Mouse (Mus musculus) hindbrain, embryonic 14.5 days (tissue): Measurements from ENCODE around the gene Hck. TPM values are rescaled to one million over a fixed set of nuclear protein-coding genes. Genes with fewer than 3 reads are reported as not detected.
A peak's percentile ranks its signal among the peaks of the same experiment; 100 is the strongest.

Experiments
- ATAC-seq: fragments of 200-750 bp; cut with Nextera tagmentation; 2 replicates; pipeline ENCODE4 v1.8.0; 2017; ENCODE audit warnings: moderate number of reproducible peaks, mild to moderate bottlenecking, moderate TSS enrichment, moderate library complexity; ENCODE audit not compliant: low FRiP score
- DNase-seq: peaks from one replicate; pipeline ENCODE4 v3.0.0-alpha.2; 2015; ENCODE audit warnings: low spot score
- H3K27ac ChIP-seq: fragments of 300-500 bp; sonication (generic); 2 replicates; pipeline ENCODE4 v1.5.1; 2014; ENCODE audit warnings: mild to moderate bottlenecking, moderate library complexity
- H3K27me3 ChIP-seq: fragments of 300-500 bp; sonication (generic); 2 replicates; pipeline ENCODE4 v1.6.1; 2014; ENCODE audit warnings: mild to moderate bottlenecking, low read length, mixed read lengths; ENCODE audit not compliant: control insufficient read depth, insufficient read depth
- H3K36me3 ChIP-seq: fragments of 300-500 bp; sonication (generic); replicated peaks from 2 replicates; pipeline ENCODE4 v1.6.1; 2014; ENCODE audit not compliant: control insufficient read depth, insufficient read depth
- H3K4me1 ChIP-seq: fragments of 300-500 bp; sonication (generic); replicated peaks from 2 replicates; pipeline ENCODE4 v1.6.1; 2014; ENCODE audit warnings: antibody characterized with exemption, low read length, mixed read lengths; ENCODE audit not compliant: control insufficient read depth, insufficient read depth
- H3K4me2 ChIP-seq: fragments of 300-500 bp; sonication (generic); replicated peaks from 2 replicates; pipeline ENCODE4 v1.6.1; 2014; ENCODE audit warnings: mild to moderate bottlenecking, moderate library complexity
- H3K4me3 ChIP-seq: fragments of 300-500 bp; sonication (generic); replicated peaks from 2 replicates; pipeline ENCODE4 v1.5.1; 2014; ENCODE audit warnings: mild to moderate bottlenecking, low read length
- H3K9ac ChIP-seq: fragments of 300-500 bp; sonication (generic); 2 replicates; pipeline ENCODE4 v1.6.1; 2014
- H3K9me3 ChIP-seq: fragments of 300-500 bp; sonication (generic); 2 replicates; pipeline ENCODE4 v1.6.1; 2016; ENCODE audit warnings: low read length; ENCODE audit not compliant: control insufficient read depth
- WGBS: fragments of 180-500 bp; shearing (Covaris S2); extraction: QIAGEN DNeasy Blood & Tissue Kit; methylation state at CpG from one replicate; pipeline ENCODE4 v1.1.7; 2014; 5-methylcytosine and 5-hydroxymethylcytosine counted together
- polyA plus RNA-seq: library from polyadenylated mRNA; unstranded; fragments of >200 nt; fragmentation: Nextera tagmentation; extraction: Ambion mirVana; gene quantifications from 2 replicates; pipeline ENCODE4 v1.2.1, GENCODE M21; 2014

Gene Hck
- polyA plus RNA-seq, 1 experiment from 2014 or later, result 2.2 TPM

DNA sequence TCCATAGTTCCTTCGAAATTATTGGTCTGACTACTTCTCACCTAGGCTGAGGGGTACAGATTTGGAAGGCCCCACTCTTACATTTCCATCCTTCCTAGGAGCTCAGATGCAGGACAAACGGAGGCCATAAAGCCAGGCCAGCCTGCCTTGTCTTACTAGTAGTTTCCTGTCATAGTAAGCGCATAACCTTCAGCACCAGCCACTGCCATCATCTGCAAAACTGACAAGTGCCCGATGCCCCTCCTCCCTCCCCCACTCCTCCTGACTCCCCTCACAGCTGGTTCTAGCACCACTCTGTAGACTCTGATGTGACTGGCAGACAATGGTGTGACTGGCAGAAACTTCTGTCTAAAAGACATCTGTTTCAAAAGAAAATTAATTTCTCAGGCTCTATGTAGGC is 22.1 kb upstream of the Hck start:
- H3K9ac ChIP-seq, result no peak overlapping the region
- ATAC-seq, result no peak
- WGBS, result 90% methylated on average over 4 of the region's 4 CpGs
- no peaks in the 10 kb centered on the region for H3K9me3 ChIP-seq
- H3K36me3 ChIP-seq, result no peaks in the 10 kb centered on the region
- no peaks in the 10 kb centered on the region for H3K27me3 ChIP-seq
- no peaks in the 10 kb centered on the region for H3K4me1 ChIP-seq
- H3K27ac ChIP-seq, result no peak overlapping the region
- H3K4me3 ChIP-seq, result no peak overlapping the region
- no peak overlapping the region for H3K4me2 ChIP-seq
- no peak for DNase-seq

GRCm38 (mm10) chr2:153087091-153087490 is 21.2 kb upstream of the Hck start:
- ATAC-seq, result no peak
- no peak overlapping the region for H3K4me2 ChIP-seq
- no peak overlapping the region for H3K27ac ChIP-seq
- no peaks in the 10 kb centered on the region for H3K9me3 ChIP-seq
- no peaks in the 10 kb centered on the region for H3K4me1 ChIP-seq
- H3K9ac ChIP-seq, result no peak overlapping the region
- H3K36me3 ChIP-seq, result no peaks in the 10 kb centered on the region
- no peak overlapping the region for H3K4me3 ChIP-seq
- DNase-seq, result no peak
- WGBS, result 92% methylated on average over 10 of the region's 10 CpGs
- H3K27me3 ChIP-seq, result no peaks in the 10 kb centered on the region

DNA sequence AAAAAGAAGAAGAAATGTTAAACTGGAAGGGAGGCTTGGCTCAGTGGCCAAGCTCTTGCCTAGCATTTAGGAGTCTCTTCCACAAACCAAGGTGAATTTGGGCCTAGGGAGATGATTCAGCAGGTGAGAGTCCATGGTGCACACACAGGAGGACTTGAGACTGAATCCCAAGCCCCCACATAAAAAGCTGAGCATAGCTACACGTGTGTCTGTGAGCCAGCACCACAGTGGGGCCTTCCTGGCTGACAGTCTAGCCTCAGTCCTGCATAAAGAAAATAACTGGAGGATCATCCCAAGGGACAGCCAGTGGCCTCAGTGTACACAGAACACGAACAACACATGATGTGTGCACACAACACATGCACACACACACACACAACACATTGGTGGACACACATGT is 19.0 kb upstream of the Hck start:
- H3K9me3 ChIP-seq, result no peaks in the 10 kb centered on the region
- no peak overlapping the region for H3K9ac ChIP-seq
- no peak for ATAC-seq
- H3K4me2 ChIP-seq, result no peak overlapping the region
- no peak overlapping the region for H3K27ac ChIP-seq
- no peaks in the 10 kb centered on the region for H3K4me1 ChIP-seq
- H3K27me3 ChIP-seq, result no peaks in the 10 kb centered on the region
- no peak for DNase-seq
- 64% methylated on average over 2 of the region's 2 CpGs for WGBS
- no peaks in the 10 kb centered on the region for H3K36me3 ChIP-seq
- no peak overlapping the region for H3K4me3 ChIP-seq

DNA sequence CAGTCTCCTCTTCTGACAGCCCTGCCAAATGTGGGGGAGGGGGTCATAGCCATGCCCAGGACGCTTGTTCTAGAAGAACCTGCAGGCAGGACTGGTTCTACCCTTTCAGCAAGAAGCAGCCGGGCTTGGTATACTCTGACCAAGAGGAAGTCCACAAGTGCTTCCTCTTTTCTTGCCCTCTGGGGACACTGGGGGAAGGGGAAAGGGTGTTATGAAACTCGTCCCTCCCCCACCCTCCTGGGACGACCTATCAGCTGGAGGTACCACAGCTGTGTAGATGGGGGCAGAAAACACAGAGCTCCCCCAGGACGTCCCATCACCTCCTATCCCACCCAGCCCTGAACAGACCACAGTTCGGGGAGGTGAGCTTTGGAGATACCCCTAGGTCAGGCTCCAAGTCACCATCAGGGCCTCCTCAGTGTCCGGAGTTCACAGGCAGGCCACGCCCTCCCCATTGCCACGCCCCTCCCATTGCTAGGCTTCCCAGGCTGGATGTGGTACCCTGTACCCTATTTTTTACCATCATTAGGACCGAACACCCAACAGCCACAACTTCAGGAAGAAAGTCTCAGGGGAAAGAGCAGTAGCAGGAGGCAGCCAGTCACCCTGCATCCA is 17.6 kb upstream of the Hck start:
- DNase-seq (no peak), ATAC-seq (no peak)
- Histone ChIP-seq H3K9ac (no peak overlapping the region), H3K4me1 (no peaks in the 10 kb centered on the region), H3K36me3 (no peaks in the 10 kb centered on the region), H3K27ac (no peak overlapping the region), H3K4me2 (no peak overlapping the region), H3K9me3 (no peaks in the 10 kb centered on the region), H3K27me3 (no peaks in the 10 kb centered on the region), H3K4me3 (no peak overlapping the region)
- WGBS, result 45% methylated on average over 10 of the region's 10 CpGs

DNA sequence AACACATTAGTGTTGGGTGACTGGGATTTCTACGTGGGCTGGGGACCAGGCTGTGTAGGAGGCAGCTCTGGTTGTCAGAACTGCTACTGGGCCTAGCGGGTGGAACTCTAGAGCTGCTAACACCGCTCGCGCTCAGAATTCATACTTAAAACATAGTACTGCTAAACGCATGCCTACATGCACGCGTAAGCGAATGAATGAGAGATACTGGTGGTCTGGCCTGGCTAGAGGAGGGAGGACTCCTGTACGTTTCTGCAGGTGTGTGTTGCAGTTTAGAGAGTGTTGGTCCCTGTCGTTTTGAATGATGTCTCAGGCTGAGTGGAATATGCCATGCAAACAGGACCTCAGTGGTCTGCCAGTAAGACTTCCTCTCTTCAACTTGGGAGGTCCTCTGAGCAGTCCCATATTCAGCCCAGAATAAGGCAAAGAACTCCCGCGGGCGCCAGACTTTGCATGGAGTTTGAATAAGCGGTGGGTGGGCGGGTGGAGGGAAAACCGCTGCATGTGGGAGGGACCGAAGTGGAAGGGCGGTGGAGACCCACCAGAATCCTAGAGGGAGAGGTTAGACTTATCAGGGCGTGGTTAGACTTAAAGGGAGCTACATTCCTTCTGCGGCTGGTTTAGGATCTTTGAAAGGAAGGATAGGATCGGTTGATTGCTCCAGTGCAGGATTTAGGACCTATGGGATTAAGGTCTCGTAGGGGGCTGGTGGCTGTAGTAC is 1.1 kb upstream of the Hck start:
- Histone ChIP-seq H3K27ac (no peak overlapping the region), H3K27me3 (peaks cover 37% of the 10 kb centered on the region), H3K4me2 (peak overlapping the region; percentile 58), H3K9me3 (no peaks in the 10 kb centered on the region), H3K4me3 (no peak overlapping the region), H3K9ac (no peak overlapping the region), H3K4me1 (peaks cover 5% of the 10 kb centered on the region), H3K36me3 (no peaks in the 10 kb centered on the region)
- DNase-seq (no peak), ATAC-seq (no peak)
- WGBS, result 34% methylated on average over 23 of the region's 23 CpGs

DNA sequence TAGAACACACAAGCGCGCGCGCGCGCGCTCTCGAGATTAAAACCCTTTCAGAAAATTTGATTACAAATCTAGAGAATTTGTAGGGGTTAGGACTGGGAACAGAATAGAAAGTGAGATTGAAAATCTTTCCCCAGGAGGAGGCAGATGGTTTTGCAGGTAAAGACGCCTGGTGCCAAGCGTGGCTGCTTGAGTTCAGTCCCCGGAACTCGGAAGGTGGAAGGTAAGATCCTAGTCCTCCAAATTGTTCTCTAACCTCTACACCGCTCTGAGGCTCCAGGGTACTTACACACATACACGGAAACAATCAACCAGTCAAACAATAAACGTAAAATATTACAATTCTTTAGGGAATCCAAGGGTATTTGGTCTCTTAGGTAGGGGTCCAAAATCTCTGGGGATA is 466 bp upstream of the Hck start:
- peak overlapping the region; percentile 35; the same call in 1 of the 2 replicates for H3K4me3 ChIP-seq
- H3K36me3 ChIP-seq, result no peaks in the 10 kb centered on the region
- peaks cover 5% of the 10 kb centered on the region for H3K4me1 ChIP-seq
- DNase-seq (no peak), ATAC-seq (no peak)
- no peak overlapping the region for H3K27ac ChIP-seq
- 2% methylated on average over 15 of the region's 15 CpGs for WGBS
- peaks cover 37% of the 10 kb centered on the region for H3K27me3 ChIP-seq
- peak overlapping the region; percentile 58 for H3K4me2 ChIP-seq
- no peak overlapping the region for H3K9ac ChIP-seq
- no peaks in the 10 kb centered on the region for H3K9me3 ChIP-seq

DNA sequence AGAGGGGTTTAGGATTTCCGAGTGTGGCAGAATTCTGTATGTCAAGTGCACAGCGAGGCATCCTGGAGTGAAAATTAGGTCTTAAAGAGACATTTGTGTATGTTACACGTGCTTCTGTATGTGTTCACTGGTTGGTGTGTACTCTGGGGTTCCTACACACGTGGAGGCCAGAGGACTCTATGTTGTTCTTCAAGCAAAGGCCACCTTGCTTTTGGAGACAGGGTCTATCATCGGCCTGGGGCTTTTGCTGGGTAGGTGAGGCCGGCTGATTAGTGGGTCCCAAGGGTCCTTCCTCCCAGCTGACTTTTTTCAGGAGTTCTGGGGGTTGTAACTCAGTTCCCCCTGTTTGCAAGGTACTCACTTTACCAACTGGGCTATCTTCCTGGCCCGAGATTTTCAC is 1.3 kb downstream of the Hck start:
- Histone ChIP-seq H3K9ac (no peak overlapping the region), H3K4me1 (peaks cover 5% of the 10 kb centered on the region), H3K27ac (no peak overlapping the region), H3K9me3 (no peaks in the 10 kb centered on the region), H3K27me3 (peaks cover 37% of the 10 kb centered on the region), H3K36me3 (no peaks in the 10 kb centered on the region), H3K4me3 (no peak overlapping the region), H3K4me2 (no peak overlapping the region)
- WGBS, result 82% methylated on average over 7 of the region's 7 CpGs
- ATAC-seq (no peak), DNase-seq (no peak)

DNA sequence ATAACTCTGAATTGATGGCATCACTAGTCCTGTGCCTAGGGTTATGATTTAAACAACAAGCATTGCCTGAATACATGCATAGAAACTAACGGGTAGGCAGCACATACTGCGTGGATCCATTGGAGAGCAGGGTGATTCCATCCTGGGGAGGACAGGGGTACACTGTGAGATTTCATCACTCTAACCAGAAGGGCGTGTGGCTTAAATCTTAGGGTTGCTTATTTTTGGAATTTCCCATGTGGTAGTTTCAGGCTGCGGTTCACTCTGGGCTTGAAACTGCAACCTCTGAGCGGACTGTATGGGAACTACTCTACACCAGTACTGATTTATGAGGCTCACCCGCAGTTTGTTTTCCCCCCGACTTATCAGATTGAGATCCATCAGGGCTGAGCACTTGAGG is 3.0 kb downstream of the Hck start:
- no peak overlapping the region for H3K9ac ChIP-seq
- no peak overlapping the region for H3K4me3 ChIP-seq
- H3K4me1 ChIP-seq, result peaks cover 5% of the 10 kb centered on the region
- peaks cover 37% of the 10 kb centered on the region for H3K27me3 ChIP-seq
- H3K36me3 ChIP-seq, result no peaks in the 10 kb centered on the region
- no peak overlapping the region for H3K27ac ChIP-seq
- no peak for ATAC-seq
- WGBS, result 92% methylated on average over 7 of the region's 7 CpGs
- no peak overlapping the region for H3K4me2 ChIP-seq
- H3K9me3 ChIP-seq, result no peaks in the 10 kb centered on the region
- DNase-seq, result no peak

GRCm38 (mm10) chr2:153115679-153116081 is 7.4 kb downstream of the Hck start:
- Histone ChIP-seq H3K27ac (no peak overlapping the region), H3K9ac (no peak overlapping the region), H3K27me3 (no peaks in the 10 kb centered on the region), H3K9me3 (no peaks in the 10 kb centered on the region), H3K4me2 (no peak overlapping the region), H3K36me3 (no peaks in the 10 kb centered on the region), H3K4me3 (no peak overlapping the region), H3K4me1 (no peaks in the 10 kb centered on the region)
- DNase-seq (no peak), ATAC-seq (no peak)
- 84% methylated on average over 4 of the region's 4 CpGs for WGBS
